Mouse (Mus musculus): ENCODE measurements at regions not wholly inside any gene's neighbourhood (a gene's known extent, or its start where the extent isn't known, plus 50 kb on each side); places are given as distances from the start of the nearest gene placed in this dataset.

- TF ChIP-seq CTCF (IDR thresholded peaks at IDR 0.05; ENCODE audit: control insufficient read depth, insufficient read depth, insufficient read length) (no peak), MAX (IDR thresholded peaks at IDR 0.05) (no peak), MYOG (IDR thresholded peaks at IDR 0.05; ENCODE audit: control insufficient read depth, extremely low read depth, insufficient read length) (no peak), USF1 (IDR thresholded peaks at IDR 0.05; ENCODE audit: low read depth) (no peak), CEBPB (IDR thresholded peaks at IDR 0.05; ENCODE audit: low read depth) (no peak)
These were observed 229.5 kb upstream of the Id4 start for GRCm38 (mm10) chr13:48031491-48031890.

Data from C2C12 (cell line).